Mouse (Mus musculus): ENCODE measurements around the gene Cdsn. TPM values are rescaled to one million over a fixed set of nuclear protein-coding genes. Genes with fewer than 3 reads are reported as not detected.

Cdsn gene
- polyA plus RNA-seq, 1 experiment from 2014 or later: not detected

- no peaks in the 10 kb centered on the region for H3K9me3 ChIP-seq (ENCODE audit: control insufficient read depth, low read length)
- WGBS: 89% methylated on average over 13 of the region's 13 CpGs
- H3K4me3 ChIP-seq (ENCODE audit: low read length): no peak overlapping the region
- H3K9ac ChIP-seq (ENCODE audit: low read depth, low read length): no peak overlapping the region
- no peaks in the 10 kb centered on the region for H3K36me3 ChIP-seq (ENCODE audit: control insufficient read depth, insufficient read depth, low read length)
- no peaks in the 10 kb centered on the region for H3K27me3 ChIP-seq (ENCODE audit: control insufficient read depth, insufficient read depth, low read length)
- ATAC-seq (ENCODE audit: low FRiP score, low TSS enrichment): no peak
- no peaks in the 10 kb centered on the region for H3K4me1 ChIP-seq (ENCODE audit: control insufficient read depth, insufficient read depth, low read length)
- H3K4me2 ChIP-seq (replicated peaks; ENCODE audit: low read depth, low read length): no peak overlapping the region
- H3K27ac ChIP-seq (ENCODE audit: low read depth, low read length): no peak overlapping the region
Measured at GRCm38 (mm10) chr17:35556186-35556765, 4.3 kb downstream of the Cdsn start.

GRCm38 (mm10) chr17:35556812-35557211 is 4.9 kb downstream of the Cdsn start:
- Histone ChIP-seq H3K36me3 (ENCODE audit: control insufficient read depth, insufficient read depth, low read length) (no peaks in the 10 kb centered on the region), H3K9ac (ENCODE audit: low read depth, low read length) (no peak overlapping the region), H3K27me3 (ENCODE audit: control insufficient read depth, insufficient read depth, low read length) (no peaks in the 10 kb centered on the region), H3K9me3 (ENCODE audit: control insufficient read depth, low read length) (no peaks in the 10 kb centered on the region), H3K4me1 (ENCODE audit: control insufficient read depth, insufficient read depth, low read length) (no peaks in the 10 kb centered on the region), H3K4me3 (ENCODE audit: low read length) (no peak overlapping the region), H3K27ac (ENCODE audit: low read depth, low read length) (no peak overlapping the region), H3K4me2 (replicated peaks; ENCODE audit: low read depth, low read length) (no peak overlapping the region)
- ATAC-seq (ENCODE audit: low FRiP score, low TSS enrichment): no peak
- 28% methylated on average over 5 of the region's 5 CpGs for WGBS

GRCm38 (mm10) chr17:35557351-35557750 is 5.4 kb downstream of the Cdsn start:
- no peak for ATAC-seq (ENCODE audit: low FRiP score, low TSS enrichment)
- 70% methylated on average over 9 of the region's 9 CpGs for WGBS
- no peak overlapping the region for H3K4me2 ChIP-seq (replicated peaks; ENCODE audit: low read depth, low read length)

GRCm38 (mm10) chr17:35558216-35558615 is 6.3 kb downstream of the Cdsn start:
- H3K4me2 ChIP-seq (replicated peaks; ENCODE audit: low read depth, low read length): no peak overlapping the region
- H3K9me3 ChIP-seq (ENCODE audit: control insufficient read depth, low read length): no peaks in the 10 kb centered on the region
- no peak for ATAC-seq (ENCODE audit: low FRiP score, low TSS enrichment)
- WGBS: 63% methylated on average over 8 of the region's 8 CpGs
- H3K4me1 ChIP-seq (ENCODE audit: control insufficient read depth, insufficient read depth, low read length): no peaks in the 10 kb centered on the region
- H3K27me3 ChIP-seq (ENCODE audit: control insufficient read depth, insufficient read depth, low read length): no peaks in the 10 kb centered on the region
- no peak overlapping the region for H3K27ac ChIP-seq (ENCODE audit: low read depth, low read length)
- no peaks in the 10 kb centered on the region for H3K36me3 ChIP-seq (ENCODE audit: control insufficient read depth, insufficient read depth, low read length)
- H3K9ac ChIP-seq (ENCODE audit: low read depth, low read length): no peak overlapping the region
- no peak overlapping the region for H3K4me3 ChIP-seq (ENCODE audit: low read length)

More at GRCm38 (mm10) chr17:35557351-35557750, 5.4 kb downstream of the Cdsn start:
- no peak overlapping the region for H3K4me3 ChIP-seq (ENCODE audit: low read length)
- H3K27ac ChIP-seq (ENCODE audit: low read depth, low read length): no peak overlapping the region
- no peaks in the 10 kb centered on the region for H3K36me3 ChIP-seq (ENCODE audit: control insufficient read depth, insufficient read depth, low read length)
- no peaks in the 10 kb centered on the region for H3K4me1 ChIP-seq (ENCODE audit: control insufficient read depth, insufficient read depth, low read length)
- no peaks in the 10 kb centered on the region for H3K27me3 ChIP-seq (ENCODE audit: control insufficient read depth, insufficient read depth, low read length)
- no peaks in the 10 kb centered on the region for H3K9me3 ChIP-seq (ENCODE audit: control insufficient read depth, low read length)
- no peak overlapping the region for H3K9ac ChIP-seq (ENCODE audit: low read depth, low read length)

- Histone ChIP-seq H3K27me3 (ENCODE audit: control insufficient read depth, insufficient read depth, low read length) (peaks cover 18% of the 10 kb centered on the region), H3K4me3 (ENCODE audit: low read length) (no peak within 1 kb of the TSS), H3K4me2 (replicated peaks; ENCODE audit: low read depth, low read length) (no peak within 1 kb of the TSS), H3K4me1 (ENCODE audit: control insufficient read depth, insufficient read depth, low read length) (peaks cover 3% of the 10 kb centered on the region; the same call in 1 of the 2 replicates), H3K27ac (ENCODE audit: low read depth, low read length) (no peak within 1 kb of the TSS), H3K36me3 (ENCODE audit: control insufficient read depth, insufficient read depth, low read length) (no peaks in the 10 kb centered on the region), H3K9ac (ENCODE audit: low read depth, low read length) (no peak within 1 kb of the TSS), H3K9me3 (ENCODE audit: control insufficient read depth, low read length) (no peaks in the 10 kb centered on the region)
- 63% methylated on average over 3 of the region's 3 CpGs for WGBS
- no peak for ATAC-seq (ENCODE audit: low FRiP score, low TSS enrichment)
Measured at GRCm38 (mm10) chr17:35567150-35567549, 15.2 kb downstream of the Cdsn start, which contains the start of gene 2300002M23Rik. Gene 2300002M23Rik, plus strand, starts transcription at chr17:35567450.

GRCm38 (mm10) chr17:35567767-35568166 is 15.8 kb downstream of the Cdsn start:
- no peak overlapping the region for H3K4me2 ChIP-seq (replicated peaks; ENCODE audit: low read depth, low read length)
- peaks cover 3% of the 10 kb centered on the region; the same call in 1 of the 2 replicates for H3K4me1 ChIP-seq (ENCODE audit: control insufficient read depth, insufficient read depth, low read length)
- H3K27ac ChIP-seq (ENCODE audit: low read depth, low read length): no peak overlapping the region
- H3K27me3 ChIP-seq (ENCODE audit: control insufficient read depth, insufficient read depth, low read length): peaks cover 18% of the 10 kb centered on the region
- H3K9ac ChIP-seq (ENCODE audit: low read depth, low read length): no peak overlapping the region
- H3K9me3 ChIP-seq (ENCODE audit: control insufficient read depth, low read length): no peaks in the 10 kb centered on the region
- 23% methylated on average over 9 of the region's 9 CpGs for WGBS
- no peaks in the 10 kb centered on the region for H3K36me3 ChIP-seq (ENCODE audit: control insufficient read depth, insufficient read depth, low read length)
- ATAC-seq (ENCODE audit: low FRiP score, low TSS enrichment): no peak
- no peak overlapping the region for H3K4me3 ChIP-seq (ENCODE audit: low read length)

- peak overlapping the region; percentile 20 for H3K4me3 ChIP-seq (ENCODE audit: low read length)
- H3K36me3 ChIP-seq (ENCODE audit: control insufficient read depth, insufficient read depth, low read length): no peaks in the 10 kb centered on the region
- H3K4me1 ChIP-seq (ENCODE audit: control insufficient read depth, insufficient read depth, low read length): peaks cover 3% of the 10 kb centered on the region; the same call in 1 of the 2 replicates
- ATAC-seq (ENCODE audit: low FRiP score, low TSS enrichment): no peak
- H3K27ac ChIP-seq (ENCODE audit: low read depth, low read length): no peak overlapping the region
- 5% methylated on average over 28 of the region's 28 CpGs for WGBS
- H3K9me3 ChIP-seq (ENCODE audit: control insufficient read depth, low read length): no peaks in the 10 kb centered on the region
- no peak overlapping the region for H3K9ac ChIP-seq (ENCODE audit: low read depth, low read length)
- peaks cover 18% of the 10 kb centered on the region for H3K27me3 ChIP-seq (ENCODE audit: control insufficient read depth, insufficient read depth, low read length)
- peak overlapping the region; percentile 41 for H3K4me2 ChIP-seq (replicated peaks; ENCODE audit: low read depth, low read length)
Measured at GRCm38 (mm10) chr17:35569091-35569944, 17.4 kb downstream of the Cdsn start.

GRCm38 (mm10) chr17:35570836-35571235 is 18.9 kb downstream of the Cdsn start:
- Histone ChIP-seq H3K27me3 (ENCODE audit: control insufficient read depth, insufficient read depth, low read length) (peaks cover 18% of the 10 kb centered on the region), H3K4me1 (ENCODE audit: control insufficient read depth, insufficient read depth, low read length) (peaks cover 3% of the 10 kb centered on the region; the same call in 1 of the 2 replicates), H3K9ac (ENCODE audit: low read depth, low read length) (no peak overlapping the region), H3K9me3 (ENCODE audit: control insufficient read depth, low read length) (no peaks in the 10 kb centered on the region), H3K4me3 (ENCODE audit: low read length) (no peak overlapping the region), H3K27ac (ENCODE audit: low read depth, low read length) (no peak overlapping the region), H3K4me2 (replicated peaks; ENCODE audit: low read depth, low read length) (no peak overlapping the region), H3K36me3 (ENCODE audit: control insufficient read depth, insufficient read depth, low read length) (no peaks in the 10 kb centered on the region)
- WGBS: 85% methylated on average over 14 of the region's 14 CpGs
- ATAC-seq (ENCODE audit: low FRiP score, low TSS enrichment): no peak

- ATAC-seq (ENCODE audit: low FRiP score, low TSS enrichment): no peak
- no peak overlapping the region for H3K27ac ChIP-seq (ENCODE audit: low read depth, low read length)
- H3K4me2 ChIP-seq (replicated peaks; ENCODE audit: low read depth, low read length): no peak overlapping the region
- H3K4me1 ChIP-seq (ENCODE audit: control insufficient read depth, insufficient read depth, low read length): peaks cover 3% of the 10 kb centered on the region; the same call in 1 of the 2 replicates
- H3K36me3 ChIP-seq (ENCODE audit: control insufficient read depth, insufficient read depth, low read length): no peaks in the 10 kb centered on the region
- H3K4me3 ChIP-seq (ENCODE audit: low read length): no peak overlapping the region
- peaks cover 18% of the 10 kb centered on the region for H3K27me3 ChIP-seq (ENCODE audit: control insufficient read depth, insufficient read depth, low read length)
- H3K9me3 ChIP-seq (ENCODE audit: control insufficient read depth, low read length): no peaks in the 10 kb centered on the region
- 93% methylated on average over 7 of the region's 7 CpGs for WGBS
- H3K9ac ChIP-seq (ENCODE audit: low read depth, low read length): no peak overlapping the region
Measured at GRCm38 (mm10) chr17:35571477-35571876, 19.5 kb downstream of the Cdsn start.

Measured in kidney, embryonic 14.5 days (tissue).